Mouse (Mus musculus) kidney, embryonic 14.5 days (tissue): ENCODE measurements around the gene Zmym6. TPM values are rescaled to one million over a fixed set of nuclear protein-coding genes. Genes with fewer than 3 reads are reported as not detected.
A peak's percentile ranks its signal among the peaks of the same experiment; 100 is the strongest.

Experiments
- ATAC-seq: fragments of 200-750 bp; cut with Nextera tagmentation; 2 replicates; pipeline ENCODE4 v1.8.0; 2017; ENCODE audit warnings: moderate number of reproducible peaks, mild to moderate bottlenecking, moderate TSS enrichment, moderate library complexity; ENCODE audit not compliant: low FRiP score, low TSS enrichment
- H3K27ac ChIP-seq: fragments of 300-500 bp; sonication (generic); 2 replicates; pipeline ENCODE4 v1.5.1; 2014; ENCODE audit warnings: low read depth, mild to moderate bottlenecking, low read length, moderate library complexity, mixed read lengths
- H3K27me3 ChIP-seq: fragments of 300-500 bp; sonication (generic); 2 replicates; pipeline ENCODE4 v1.6.1; 2014; ENCODE audit warnings: mild to moderate bottlenecking, low read length; ENCODE audit not compliant: control insufficient read depth, insufficient read depth
- H3K36me3 ChIP-seq: fragments of 300-500 bp; sonication (generic); 2 replicates; pipeline ENCODE4 v1.6.1; 2014; ENCODE audit warnings: low read length, mixed read lengths; ENCODE audit not compliant: control insufficient read depth, insufficient read depth
- H3K4me1 ChIP-seq: fragments of 300-500 bp; sonication (generic); 2 replicates; pipeline ENCODE4 v1.6.1; 2014; ENCODE audit warnings: low read length, mixed read lengths; ENCODE audit not compliant: control insufficient read depth, insufficient read depth
- H3K4me2 ChIP-seq: fragments of 300-500 bp; sonication (generic); replicated peaks from 2 replicates; pipeline ENCODE4 v1.6.1; 2014; ENCODE audit warnings: low read depth, mild to moderate bottlenecking, low read length
- H3K4me3 ChIP-seq: fragments of 300-500 bp; sonication (generic); 2 replicates; pipeline ENCODE4 v1.5.1; 2014; ENCODE audit warnings: mild to moderate bottlenecking, low read length
- H3K9ac ChIP-seq: fragments of 300-500 bp; sonication (generic); 2 replicates; pipeline ENCODE4 v1.6.1; 2014; ENCODE audit warnings: low read depth, mild to moderate bottlenecking, low read length, moderate library complexity
- H3K9me3 ChIP-seq: fragments of 300-500 bp; sonication (generic); 2 replicates; pipeline ENCODE4 v1.6.1; 2016; ENCODE audit warnings: low read length; ENCODE audit not compliant: control insufficient read depth
- WGBS: fragments of 180-500 bp; shearing (Covaris S2); extraction: QIAGEN DNeasy Blood & Tissue Kit; methylation state at CpG from one replicate; pipeline ENCODE4 v1.1.7; 2014; 5-methylcytosine and 5-hydroxymethylcytosine counted together
- polyA plus RNA-seq: library from polyadenylated mRNA; unstranded; fragments of >200 nt; fragmentation: Nextera tagmentation; extraction: Ambion mirVana; gene quantifications from 2 replicates; pipeline ENCODE4 v1.2.1, GENCODE M21; 2014

Gene Zmym6
- polyA plus RNA-seq, 1 experiment from 2014 or later: 20.4 TPM

DNA sequence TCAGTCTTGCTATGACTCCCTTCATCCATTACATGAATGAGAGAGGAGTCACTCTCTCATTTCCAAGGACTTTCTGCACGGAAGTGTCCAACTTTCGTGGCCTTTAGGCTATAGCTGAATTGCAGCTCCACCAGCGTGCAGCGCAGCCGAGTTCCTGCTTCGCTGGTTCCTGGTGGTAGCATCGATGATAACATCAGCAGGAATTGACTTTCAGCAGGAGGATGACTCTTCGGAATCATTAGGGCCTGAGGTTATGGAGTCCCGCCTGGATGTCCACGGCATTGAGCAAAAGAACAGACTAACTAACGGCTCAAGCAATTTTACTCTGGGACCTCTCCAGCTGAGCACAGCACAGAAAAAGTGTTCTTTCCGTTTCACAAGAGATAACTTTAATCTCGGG, 72.8 kb downstream of the Zmym6 start:
- H3K4me2 ChIP-seq: no peak overlapping the region
- H3K4me1 ChIP-seq: no peaks in the 10 kb centered on the region
- H3K4me3 ChIP-seq: no peak overlapping the region
- WGBS: 80% methylated on average over 13 of the region's 13 CpGs
- no peak overlapping the region for H3K27ac ChIP-seq
- H3K9ac ChIP-seq: no peak overlapping the region
- H3K36me3 ChIP-seq: no peaks in the 10 kb centered on the region
- ATAC-seq: no peak
- no peaks in the 10 kb centered on the region for H3K27me3 ChIP-seq
- H3K9me3 ChIP-seq: no peaks in the 10 kb centered on the region

DNA sequence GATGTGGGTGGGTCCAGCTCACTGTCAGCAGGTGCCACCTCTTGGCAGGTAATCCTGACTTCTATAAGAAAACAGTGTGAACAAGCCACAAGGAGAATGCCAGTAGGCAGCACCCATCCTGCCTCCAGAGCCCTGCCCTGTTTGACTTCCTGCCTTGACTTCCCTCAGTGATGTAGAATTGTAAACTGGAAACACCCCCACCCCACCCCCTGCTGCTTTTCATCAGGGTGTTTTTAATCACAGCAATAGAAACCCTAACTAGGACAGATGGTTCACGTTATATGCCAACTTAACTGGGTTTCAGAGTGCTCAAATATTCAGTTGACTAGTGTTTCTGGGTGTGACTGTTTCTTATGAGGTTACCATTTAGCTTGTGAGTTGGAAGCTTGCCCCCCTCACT, 76.2 kb downstream of the Zmym6 start:
- Histone ChIP-seq H3K27me3 (no peaks in the 10 kb centered on the region), H3K9ac (no peak overlapping the region), H3K4me3 (no peak overlapping the region), H3K27ac (no peak overlapping the region), H3K4me1 (no peaks in the 10 kb centered on the region), H3K9me3 (no peaks in the 10 kb centered on the region), H3K4me2 (no peak overlapping the region), H3K36me3 (no peaks in the 10 kb centered on the region)
- 40% methylated on average over 1 of the region's 1 CpGs for WGBS
- no peak for ATAC-seq

DNA sequence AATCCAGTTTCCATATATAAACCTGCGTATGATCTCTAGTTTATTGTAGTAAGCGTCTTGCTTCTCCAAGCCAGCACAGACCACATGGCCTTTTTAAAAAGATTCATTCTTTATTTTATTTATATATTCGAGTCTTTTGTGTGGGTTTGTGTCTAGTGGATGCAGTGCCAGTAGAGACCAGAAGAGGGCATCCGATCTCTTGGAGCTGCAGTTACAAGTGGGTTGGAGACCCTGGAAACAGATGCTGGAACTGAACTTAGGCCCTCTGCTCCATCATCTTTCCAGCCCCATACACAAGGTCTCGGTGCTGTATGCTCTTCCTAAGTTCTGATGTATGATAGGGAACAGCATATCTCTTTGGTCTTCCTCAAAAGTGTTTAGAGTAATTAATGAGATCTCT, 78.6 kb downstream of the Zmym6 start:
- Histone ChIP-seq H3K36me3 (no peaks in the 10 kb centered on the region), H3K4me2 (no peak overlapping the region), H3K9me3 (no peaks in the 10 kb centered on the region), H3K27me3 (no peaks in the 10 kb centered on the region), H3K27ac (no peak overlapping the region), H3K4me1 (no peaks in the 10 kb centered on the region), H3K9ac (no peak overlapping the region), H3K4me3 (no peak overlapping the region)
- 66% methylated on average over 5 of the region's 5 CpGs for WGBS
- ATAC-seq: no peak

DNA sequence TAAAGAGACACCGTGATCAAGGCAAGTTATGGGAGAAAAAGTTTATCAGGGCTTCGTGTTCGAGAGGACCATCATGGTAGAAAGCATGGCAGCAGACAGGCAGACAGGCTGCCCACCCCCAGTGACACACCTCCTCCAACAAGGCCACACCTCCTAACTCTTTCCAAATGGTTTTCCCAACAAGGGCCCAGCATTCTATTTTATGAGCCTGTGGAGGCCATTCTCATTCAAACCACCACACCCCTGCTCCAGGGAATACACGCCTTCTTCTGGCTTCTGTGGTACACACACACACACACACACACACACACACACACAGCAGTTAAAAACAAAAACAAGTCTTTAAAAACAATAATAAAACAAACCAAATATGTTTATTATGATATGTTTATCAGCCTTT, 80.6 kb downstream of the Zmym6 start:
- no peak overlapping the region for H3K27ac ChIP-seq
- no peaks in the 10 kb centered on the region for H3K4me1 ChIP-seq
- no peak for ATAC-seq
- no peaks in the 10 kb centered on the region for H3K27me3 ChIP-seq
- H3K9ac ChIP-seq: no peak overlapping the region
- WGBS: 86% methylated on average over 4 of the region's 4 CpGs
- no peaks in the 10 kb centered on the region for H3K9me3 ChIP-seq
- H3K36me3 ChIP-seq: no peaks in the 10 kb centered on the region
- H3K4me3 ChIP-seq: no peak overlapping the region
- H3K4me2 ChIP-seq: no peak overlapping the region

DNA sequence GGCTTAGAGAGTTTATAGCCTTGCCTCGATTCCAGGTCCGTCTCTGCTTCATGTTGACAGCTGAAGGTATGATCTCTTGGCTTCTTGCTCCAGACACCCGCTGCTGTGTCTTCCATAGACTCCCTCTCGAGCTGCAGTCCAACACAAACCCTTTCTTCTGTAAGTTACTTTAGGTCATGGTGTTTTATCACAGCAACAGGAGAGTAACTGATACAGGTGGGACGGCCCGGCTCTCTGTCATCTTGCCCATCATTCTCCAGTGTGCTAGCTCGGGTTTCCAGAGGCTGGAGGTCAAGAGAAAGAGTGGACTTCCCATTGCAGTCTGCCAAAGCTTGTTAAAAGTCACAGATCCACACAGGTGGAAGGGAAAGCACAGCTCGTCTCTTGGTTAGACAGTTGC, 86.7 kb downstream of the Zmym6 start:
- no peak for ATAC-seq
- H3K4me1 ChIP-seq: peaks cover 9% of the 10 kb centered on the region
- WGBS: 52% methylated on average over 8 of the region's 8 CpGs
- H3K4me2 ChIP-seq: no peak overlapping the region
- no peaks in the 10 kb centered on the region for H3K36me3 ChIP-seq
- H3K9ac ChIP-seq: no peak overlapping the region
- no peak overlapping the region for H3K4me3 ChIP-seq
- H3K9me3 ChIP-seq: no peaks in the 10 kb centered on the region
- peaks cover 18% of the 10 kb centered on the region for H3K27me3 ChIP-seq
- H3K27ac ChIP-seq: no peak overlapping the region

DNA sequence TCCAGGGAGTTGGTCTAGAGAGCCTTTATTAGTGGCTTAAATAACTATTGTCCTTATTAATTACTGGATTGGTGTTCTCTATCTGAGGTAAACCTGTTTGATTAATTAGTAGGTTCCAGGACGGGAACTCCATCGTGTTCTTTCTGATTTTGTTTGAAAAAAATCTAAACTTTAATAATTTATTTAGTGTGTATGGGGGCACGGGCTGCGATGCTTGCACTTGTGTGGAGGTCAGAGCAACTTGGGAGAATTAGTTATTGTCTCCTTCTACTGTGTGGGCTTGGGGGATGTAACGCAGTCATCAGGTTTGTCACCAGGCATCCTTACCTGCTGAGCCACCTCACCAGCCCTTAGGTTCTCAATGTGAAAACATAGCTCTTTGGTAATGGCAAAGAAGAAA, 89.9 kb downstream of the Zmym6 start:
- no peak overlapping the region for H3K9ac ChIP-seq
- peaks cover 42% of the 10 kb centered on the region for H3K27me3 ChIP-seq
- H3K4me2 ChIP-seq: no peak overlapping the region
- no peak for ATAC-seq
- no peak overlapping the region for H3K27ac ChIP-seq
- H3K4me3 ChIP-seq: no peak overlapping the region
- peaks cover 9% of the 10 kb centered on the region for H3K4me1 ChIP-seq
- 68% methylated on average over 5 of the region's 5 CpGs for WGBS
- H3K36me3 ChIP-seq: no peaks in the 10 kb centered on the region
- no peaks in the 10 kb centered on the region for H3K9me3 ChIP-seq

DNA sequence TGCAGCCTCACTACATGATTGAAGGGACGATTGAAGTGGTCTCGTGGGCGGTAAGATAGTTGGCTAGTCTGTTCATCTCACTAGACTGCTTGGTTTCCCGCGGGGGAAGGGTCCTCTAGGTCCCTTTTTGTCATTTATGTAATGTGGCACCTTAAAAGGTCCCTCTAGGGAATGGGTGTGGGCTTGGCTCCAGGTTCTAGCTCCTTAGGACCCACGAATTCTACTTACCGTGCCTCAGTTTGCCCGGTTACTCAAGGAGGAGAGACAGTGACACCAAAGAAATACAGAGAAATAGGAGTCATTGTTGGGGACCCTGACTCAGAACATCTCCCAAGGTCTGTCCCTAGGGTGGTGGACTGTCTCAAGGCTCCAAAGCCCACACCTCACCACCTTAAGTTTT, 90.5 kb downstream of the Zmym6 start:
- no peak overlapping the region; the same call in 1 of the 2 replicates for H3K4me3 ChIP-seq
- ATAC-seq: no peak
- no peaks in the 10 kb centered on the region for H3K36me3 ChIP-seq
- H3K9me3 ChIP-seq: no peaks in the 10 kb centered on the region
- H3K4me1 ChIP-seq: peaks cover 9% of the 10 kb centered on the region
- H3K4me2 ChIP-seq: peak overlapping the region; percentile 100; the same call in 1 of the 2 replicates
- no peak overlapping the region for H3K27ac ChIP-seq
- WGBS: 19% methylated on average over 8 of the region's 8 CpGs
- H3K27me3 ChIP-seq: peaks cover 42% of the 10 kb centered on the region
- H3K9ac ChIP-seq: no peak overlapping the region

DNA sequence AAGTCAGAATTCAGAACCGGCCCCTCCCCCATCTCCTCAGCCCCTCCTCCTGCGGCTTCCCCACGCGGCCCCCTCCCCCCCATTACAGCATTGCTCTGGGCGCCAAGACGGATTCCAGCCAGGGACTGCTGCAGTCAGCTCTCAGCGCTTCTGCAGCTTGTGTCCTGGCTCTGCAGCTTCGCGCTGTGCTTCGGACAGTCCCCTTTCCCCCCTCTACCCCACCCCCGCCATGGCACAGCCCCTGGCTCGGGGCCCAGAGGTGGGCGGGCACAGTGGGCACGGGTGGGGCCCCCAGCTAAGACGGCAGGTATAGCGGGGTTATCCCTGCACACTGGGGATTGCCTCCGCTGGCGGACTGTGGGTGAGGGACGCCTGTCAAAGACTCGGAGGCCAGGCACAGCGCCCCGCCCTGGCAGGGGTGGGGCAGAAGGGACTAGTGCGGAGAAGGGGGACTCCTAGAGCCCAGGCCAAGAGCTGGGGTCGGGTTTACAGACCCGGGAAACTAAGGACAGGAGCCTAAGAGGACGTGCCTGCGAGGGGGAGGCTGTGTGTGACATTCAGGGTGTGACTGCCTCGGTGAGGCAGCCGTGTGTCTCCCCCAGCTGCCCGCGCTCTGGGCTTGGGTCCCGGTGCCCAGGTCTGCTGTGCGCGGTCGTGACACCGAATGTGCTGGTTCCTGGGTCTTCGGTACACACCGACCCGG, 91.2 kb downstream of the Zmym6 start:
- peak overlapping the region; percentile 100 for H3K4me2 ChIP-seq
- H3K4me3 ChIP-seq: peak overlapping the region; percentile 74
- H3K9me3 ChIP-seq: no peaks in the 10 kb centered on the region
- no peak overlapping the region for H3K27ac ChIP-seq
- H3K36me3 ChIP-seq: no peaks in the 10 kb centered on the region
- peak overlapping the region; percentile 49; the same call in 1 of the 2 replicates for H3K9ac ChIP-seq
- H3K4me1 ChIP-seq: peaks cover 9% of the 10 kb centered on the region
- peak; percentile 77 for ATAC-seq
- peaks cover 42% of the 10 kb centered on the region for H3K27me3 ChIP-seq
- 1% methylated on average over 37 of the region's 39 CpGs for WGBS

DNA sequence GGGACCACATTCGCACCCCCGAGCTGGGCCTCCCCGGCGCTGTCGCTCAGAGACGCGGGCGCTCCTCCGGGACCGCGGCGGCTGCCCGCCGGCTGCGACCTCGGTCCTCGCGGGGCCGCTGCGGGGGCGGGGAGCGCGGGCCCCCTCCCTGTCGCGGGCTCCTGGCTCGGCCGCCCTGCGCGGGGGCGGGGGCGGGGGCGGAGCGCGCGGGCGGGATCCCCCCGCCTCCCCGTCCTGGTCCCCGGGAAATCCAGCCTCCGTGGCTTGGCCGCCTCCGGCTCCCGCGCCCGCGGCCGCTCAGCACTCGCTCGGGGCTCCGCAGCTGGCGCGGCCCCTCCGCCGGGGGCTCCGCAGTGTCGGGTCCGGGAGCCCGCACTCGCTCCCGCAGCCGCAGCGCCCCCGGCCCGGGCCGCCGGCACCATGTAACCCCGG, 91.7 kb downstream of the Zmym6 start, which contains the start of gene Dlgap3:
Gene Dlgap3, plus strand, starts transcription at position 291 of the 432 bp plus-strand sequence.
- Histone ChIP-seq H3K27ac (no peak within 1 kb of the TSS), H3K4me2 (peak within 1 kb of the TSS; percentile 100), H3K36me3 (no peaks in the 10 kb centered on the region), H3K9me3 (no peaks in the 10 kb centered on the region), H3K27me3 (peaks cover 42% of the 10 kb centered on the region), H3K4me3 (peak within 1 kb of the TSS; percentile 74), H3K9ac (peak within 1 kb of the TSS; percentile 49), H3K4me1 (peaks cover 9% of the 10 kb centered on the region)
- peak; percentile 56 for ATAC-seq
- WGBS: under 1% methylated on average over 49 of the region's 67 CpGs
